Mouse (Mus musculus) G1E-ER4 (cell line): ENCODE data around the gene Bud13. TPM values are rescaled to one million over a fixed set of nuclear protein-coding genes. Genes with fewer than 3 reads are reported as not detected.

Experiments
- GATA1 ChIP-seq: IDR thresholded peaks from one replicate; pipeline ENCODE4 v1.8.0; 2012; ENCODE audit warnings: low read length, inconsistent platforms
- polyA plus RNA-seq: library from polyadenylated mRNA; stranded (reverse); fragments of >175 nt; gene quantifications from 2 replicates; pipeline ENCODE4 v1.2.3, GENCODE M21; 2012

Bud13 gene
- 18.0 and 23.5 TPM in 2 replicates for polyA plus RNA-seq

DNA sequence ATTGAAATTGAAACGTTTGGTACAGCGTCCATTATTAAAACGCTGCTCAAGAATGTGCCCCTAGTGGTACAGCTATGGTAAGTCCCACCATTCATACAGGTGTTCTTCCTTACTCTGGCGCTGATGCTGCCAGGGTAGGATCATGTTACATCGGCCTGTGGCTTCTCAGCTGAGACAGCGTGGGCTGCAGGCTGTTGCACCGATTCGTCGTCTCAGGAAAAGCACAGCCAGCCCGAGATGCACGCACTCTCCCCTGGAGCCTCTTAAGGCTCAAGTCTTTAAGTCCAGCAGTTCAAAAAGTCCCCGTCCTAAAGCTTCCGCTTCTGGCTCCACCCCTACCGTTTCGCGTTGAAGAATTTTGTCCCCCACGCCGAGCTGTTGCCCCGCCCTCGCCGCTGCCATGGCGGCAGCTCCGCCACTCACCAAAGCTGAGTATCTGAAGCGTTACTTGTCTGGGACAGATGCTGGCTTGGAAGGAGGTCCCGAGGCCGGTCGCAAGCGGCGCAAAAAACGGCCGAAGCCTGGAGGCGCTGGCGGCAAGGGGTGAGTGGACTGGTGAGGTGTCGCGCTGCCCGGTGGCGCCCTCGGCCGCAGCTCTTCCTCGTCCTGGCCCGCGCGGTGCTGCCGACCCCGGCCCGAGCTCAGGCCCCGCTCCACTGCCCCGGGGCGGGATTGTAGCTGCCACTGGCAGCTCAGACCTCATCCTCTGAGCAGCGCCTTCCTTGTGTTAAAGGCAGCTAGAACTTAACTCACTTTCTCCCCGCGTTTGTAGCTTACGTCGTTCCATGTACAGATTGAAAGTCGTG lies at the start of gene Bud13:
Gene Bud13 (plus strand): TSS at position 378 of the 806 bp plus-strand sequence.
- TF ChIP-seq GATA1, result no peak

DNA sequence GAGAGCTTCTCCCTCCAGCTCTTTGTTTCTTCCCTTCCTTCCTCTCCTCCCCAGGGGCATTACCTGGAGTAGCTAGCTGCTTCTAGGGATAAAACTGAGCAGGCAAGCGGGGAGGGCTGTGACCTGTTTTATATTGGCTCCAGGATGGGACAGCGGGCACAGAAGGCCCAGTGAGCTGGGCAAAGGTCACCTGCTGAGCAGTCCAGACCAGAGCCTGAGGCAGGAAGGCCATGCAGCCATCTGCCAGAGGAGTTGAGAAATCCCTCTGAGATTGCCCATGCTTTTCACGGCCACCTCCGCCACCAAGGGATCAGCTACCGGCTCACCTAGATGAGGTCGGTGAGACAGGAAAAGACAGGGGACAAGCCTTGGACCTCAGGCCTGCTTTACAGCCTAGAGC lies 47.6 kb upstream of the Bud13 start:
- TF ChIP-seq GATA1, result no peak

DNA sequence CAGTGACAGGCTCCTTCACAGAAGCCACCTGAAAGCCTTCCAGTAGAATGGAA lies 47.4 kb upstream of the Bud13 start, which contains the start of gene Apoc3:
Gene Apoc3 (minus strand): TSS at position 41 of the 53 bp plus-strand sequence.
- TF ChIP-seq GATA1, result no peak

DNA sequence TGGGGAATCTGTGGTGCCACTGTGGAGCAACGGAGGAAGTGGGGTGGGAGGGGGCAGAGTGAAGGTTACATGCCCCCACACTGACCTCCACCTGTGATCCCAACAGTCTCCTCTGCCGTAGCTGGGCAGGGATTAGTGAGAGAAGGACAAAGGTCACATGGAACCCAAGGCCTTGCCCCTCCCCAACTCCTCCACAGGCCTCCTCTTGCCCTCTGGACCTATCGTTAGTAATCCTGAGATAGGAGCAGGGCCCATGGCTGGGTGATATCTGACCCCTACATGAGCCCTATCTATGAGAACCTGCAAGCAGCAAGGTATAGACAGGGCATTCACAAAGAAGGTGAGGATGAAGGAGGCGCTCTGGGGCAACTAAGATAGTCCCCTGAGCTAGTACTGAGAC lies 47.2 kb upstream of the Bud13 start:
- no peak for TF ChIP-seq GATA1

DNA sequence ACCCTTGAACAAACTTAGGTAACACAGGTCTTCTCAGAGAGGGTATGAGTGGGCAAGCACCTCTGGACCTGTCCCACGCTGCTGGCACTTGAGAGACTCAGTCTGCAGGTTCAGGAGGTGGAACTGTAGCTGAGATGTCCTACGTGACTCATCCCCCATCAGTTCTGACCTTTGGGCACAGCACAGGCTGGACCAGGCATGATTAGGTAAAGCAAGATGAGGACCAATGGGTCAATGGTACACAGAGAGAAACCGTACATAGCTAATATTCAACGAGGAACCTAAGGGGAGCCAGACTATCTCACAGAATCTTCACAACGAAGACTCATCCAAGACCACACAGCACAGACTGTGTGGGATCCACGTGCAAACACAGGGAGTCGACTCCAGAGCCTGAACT lies 44.0 kb upstream of the Bud13 start:
- TF ChIP-seq GATA1, result no peak

DNA sequence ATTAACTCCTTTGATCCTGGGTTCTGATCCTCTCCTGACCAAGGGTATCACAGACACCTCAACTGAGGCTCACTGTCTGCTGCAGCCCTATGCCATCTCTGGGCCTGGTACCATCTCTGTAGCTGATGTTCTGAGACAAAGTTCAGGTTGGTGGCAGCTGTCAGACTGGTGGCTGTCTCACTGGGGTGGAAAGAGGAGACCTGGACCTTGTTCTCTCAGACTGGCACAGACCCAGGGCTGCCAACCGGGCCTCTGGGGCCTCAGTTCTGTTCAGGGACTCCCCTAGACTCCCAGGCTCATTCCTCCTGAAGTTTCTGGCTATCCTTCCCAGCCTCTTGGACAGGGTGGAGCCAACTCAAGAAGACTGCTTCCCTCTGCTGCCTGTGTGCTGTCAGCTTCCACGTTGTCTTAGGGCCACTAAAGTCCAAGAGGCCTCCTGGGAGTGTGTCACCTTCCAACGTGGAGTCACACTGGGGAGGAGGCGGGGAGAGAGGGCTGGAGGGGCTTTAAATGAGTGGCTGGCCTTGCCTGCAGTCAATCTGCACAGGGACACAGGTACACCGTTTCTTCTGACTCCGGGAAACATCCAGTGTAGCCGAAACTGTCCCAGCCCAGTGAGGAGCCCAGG lies 42.2 kb upstream of the Bud13 start, which contains the start of gene Apoa4:
Gene Apoa4 (plus strand): TSS at position 171 of the 628 bp plus-strand sequence.
- TF ChIP-seq GATA1, result no peak

DNA sequence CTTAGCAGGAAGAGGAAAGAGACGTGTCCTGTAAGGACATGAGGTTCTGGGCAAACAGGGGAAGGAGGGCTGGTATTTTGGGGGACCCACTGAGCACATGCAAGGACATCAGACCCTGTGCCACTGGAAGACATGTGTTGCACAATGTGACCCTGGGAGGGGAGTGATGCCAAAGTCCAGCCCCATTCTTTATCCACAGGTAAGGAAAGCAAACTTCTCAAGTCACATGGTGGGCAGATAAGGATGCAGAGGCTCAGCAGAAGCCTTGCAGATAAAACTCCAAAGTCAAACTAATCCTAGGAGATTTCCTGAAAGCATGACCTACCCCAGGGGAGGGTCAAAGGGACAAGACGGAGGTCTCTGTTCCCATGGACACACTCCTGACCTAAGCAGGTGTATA lies 41.0 kb upstream of the Bud13 start:
- no peak for TF ChIP-seq GATA1

DNA sequence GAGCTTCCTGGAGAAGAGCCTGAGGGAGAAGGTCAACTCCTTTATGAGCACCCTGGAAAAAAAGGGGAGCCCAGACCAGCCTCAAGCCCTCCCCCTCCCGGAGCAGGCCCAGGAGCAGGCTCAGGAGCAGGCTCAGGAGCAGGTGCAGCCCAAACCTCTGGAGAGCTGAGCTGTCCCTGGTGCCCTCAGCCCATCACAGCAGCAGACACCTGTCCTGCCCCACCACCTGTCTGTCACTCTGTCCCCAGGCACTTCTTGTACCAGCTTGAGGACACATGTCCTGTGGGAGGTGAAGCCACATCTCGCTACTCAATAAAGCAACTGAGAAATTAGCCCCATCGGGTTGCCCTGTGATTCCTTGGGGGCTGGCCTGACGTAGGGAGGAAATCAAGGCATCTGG lies 39.7 kb upstream of the Bud13 start:
- no peak for TF ChIP-seq GATA1

DNA sequence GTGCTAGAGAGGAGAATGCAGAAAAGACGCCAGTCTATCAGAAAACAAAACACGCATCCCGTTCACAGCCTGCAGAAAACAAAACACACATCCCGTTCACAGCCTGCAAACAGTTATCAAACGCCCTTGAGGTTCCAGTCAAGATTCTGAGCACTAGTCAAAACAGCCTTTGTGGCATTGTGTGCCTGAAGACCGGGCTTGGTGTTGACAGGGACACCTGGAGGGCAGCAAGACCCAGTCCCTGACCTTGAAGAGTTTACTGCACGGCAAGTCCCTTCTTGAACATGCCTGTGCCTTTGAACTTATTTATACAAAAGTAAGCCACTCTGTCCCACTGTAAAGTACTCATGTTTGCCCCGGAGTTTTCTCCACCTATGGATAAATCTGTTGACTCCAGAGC lies 39.2 kb upstream of the Bud13 start:
- TF ChIP-seq GATA1, result no peak

DNA sequence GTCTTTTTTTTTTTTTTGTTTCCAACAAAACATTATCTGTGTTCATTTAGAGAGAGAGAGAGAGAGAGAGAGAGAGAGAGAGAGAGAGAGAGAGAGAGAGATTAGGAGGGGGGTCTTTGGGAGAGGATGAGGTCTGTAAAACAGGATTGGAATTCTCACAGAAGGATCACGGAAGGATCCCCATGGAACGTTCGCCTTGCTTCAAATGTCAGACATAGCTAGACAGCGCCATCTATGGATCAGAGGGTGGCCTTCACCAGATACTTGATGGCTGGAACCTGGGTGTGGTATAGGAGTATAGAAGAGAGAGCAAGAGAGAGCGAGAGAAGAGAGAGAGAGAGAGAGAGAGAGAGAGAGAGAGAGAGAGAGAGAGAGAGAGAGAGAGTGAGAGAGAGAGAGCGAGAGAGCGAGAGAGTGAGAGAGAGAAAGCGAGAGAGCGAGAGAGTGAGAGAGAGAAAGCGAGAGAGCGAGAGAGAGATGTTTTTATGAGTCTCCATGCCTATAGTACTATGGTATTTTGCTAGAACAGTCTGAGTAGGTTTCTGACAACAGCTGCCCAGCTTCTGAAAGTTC lies 36.0 kb upstream of the Bud13 start:
- no peak for TF ChIP-seq GATA1

DNA sequence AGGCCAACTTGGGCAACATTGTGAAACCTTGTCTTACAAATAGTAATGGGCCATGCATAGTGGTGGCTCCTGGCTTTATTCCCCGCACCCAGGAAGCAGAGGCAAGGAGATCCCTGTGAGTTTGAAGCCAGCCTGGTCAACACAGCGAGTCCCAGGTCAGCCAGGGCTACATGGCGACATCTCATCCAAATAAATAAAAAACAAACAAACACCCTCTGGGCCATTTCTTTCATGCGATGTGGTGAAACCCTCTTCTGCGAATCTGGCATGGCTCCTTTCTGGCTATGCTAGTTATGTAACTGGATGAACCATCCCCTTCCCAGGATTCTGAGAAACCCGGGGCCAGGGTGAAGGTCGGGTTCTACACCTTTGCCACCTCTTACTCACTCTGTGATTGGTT lies 26.6 kb upstream of the Bud13 start:
- TF ChIP-seq GATA1, result no peak

DNA sequence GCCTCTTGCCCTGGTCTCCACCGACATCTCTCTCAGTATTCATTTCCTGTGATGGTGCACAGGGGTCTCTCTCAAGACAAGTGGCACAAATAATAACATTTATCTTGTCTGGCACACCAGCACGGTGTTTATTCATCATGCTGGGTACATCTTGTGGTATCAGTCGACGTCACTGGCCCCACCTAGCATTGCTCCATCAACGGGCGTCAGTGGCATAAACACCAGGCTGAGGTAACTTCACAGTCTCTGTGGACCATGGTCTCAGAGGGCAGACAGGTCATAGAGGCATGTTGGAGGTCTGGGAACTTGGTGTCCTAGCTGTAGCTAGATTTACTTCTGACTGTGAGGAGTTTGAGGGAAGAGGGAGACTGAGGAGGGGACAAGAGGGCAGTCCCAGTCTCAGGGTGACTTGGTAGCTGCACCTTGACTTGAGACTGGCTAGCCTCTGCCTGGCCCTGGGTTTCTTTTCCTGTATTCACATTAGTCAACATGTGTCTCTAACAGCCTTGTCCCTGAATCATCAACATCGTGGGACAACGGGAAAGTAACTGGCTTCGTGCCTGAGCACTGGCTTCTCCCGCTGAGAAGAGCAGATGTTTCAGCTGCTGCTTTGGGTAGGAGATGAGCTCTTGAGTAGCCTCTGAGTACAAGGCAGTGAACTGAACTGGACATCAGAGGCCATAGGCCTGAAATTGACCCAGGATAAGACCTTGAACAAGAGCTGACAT lies 26.0 kb upstream of the Bud13 start:
- TF ChIP-seq GATA1, result no peak

DNA sequence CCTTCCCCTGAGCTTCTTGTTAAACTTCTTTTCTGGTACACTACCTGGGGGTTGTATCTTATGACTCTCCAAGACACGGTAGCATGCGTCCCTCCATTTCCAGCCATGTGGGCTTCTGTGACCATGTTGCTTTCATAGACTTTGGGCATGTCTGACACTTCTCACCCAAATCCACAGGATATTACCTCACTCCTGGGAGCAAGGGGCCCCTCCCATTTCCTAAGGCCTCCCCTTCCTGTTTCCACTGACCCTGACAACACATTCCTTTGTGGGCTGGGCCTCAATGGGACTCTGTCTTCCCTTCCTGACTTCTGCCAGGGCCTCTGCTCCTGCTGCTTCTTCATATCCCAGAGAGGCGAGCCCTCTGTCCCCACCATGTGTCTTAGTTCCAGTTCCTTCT lies 25.3 kb upstream of the Bud13 start:
- no peak for TF ChIP-seq GATA1

DNA sequence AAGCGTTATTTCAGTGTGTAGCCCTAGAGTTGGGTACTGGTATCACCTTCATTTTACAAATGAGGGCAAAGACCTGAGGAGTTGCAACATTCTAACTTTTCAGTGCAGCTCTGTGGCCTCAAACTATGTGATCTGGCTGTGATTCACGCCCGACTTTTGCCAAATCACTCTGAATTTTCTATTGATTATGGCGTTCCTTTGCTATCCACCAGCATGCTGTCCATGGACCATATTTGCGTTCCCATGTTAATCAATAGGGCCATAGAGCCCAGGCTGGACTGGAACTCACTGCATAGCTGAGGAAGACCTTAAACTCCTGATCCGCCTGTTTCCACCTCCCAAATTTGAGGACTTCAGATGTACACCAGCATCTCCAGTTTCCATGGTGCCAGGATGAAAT lies 23.7 kb upstream of the Bud13 start:
- no peak for TF ChIP-seq GATA1

DNA sequence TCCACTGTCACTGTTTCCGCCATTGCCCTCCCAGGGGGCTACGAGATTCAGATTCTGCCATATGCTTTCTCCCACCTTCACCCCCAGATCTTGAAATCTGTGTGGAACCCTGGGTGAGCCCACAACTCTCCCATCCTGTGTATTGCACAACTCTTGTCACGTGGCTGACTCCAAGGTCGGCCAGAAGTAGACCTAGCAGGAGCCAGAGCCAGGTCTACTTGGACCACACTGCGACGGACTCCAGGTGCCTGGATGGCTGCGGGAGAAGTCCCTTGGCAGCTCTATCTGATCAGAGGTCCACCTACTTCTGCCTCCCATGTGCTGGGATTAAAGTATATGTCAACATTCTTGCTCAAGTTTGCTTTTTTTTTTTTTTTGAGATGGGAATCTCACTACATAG lies 21.7 kb upstream of the Bud13 start:
- TF ChIP-seq GATA1, result no peak

DNA sequence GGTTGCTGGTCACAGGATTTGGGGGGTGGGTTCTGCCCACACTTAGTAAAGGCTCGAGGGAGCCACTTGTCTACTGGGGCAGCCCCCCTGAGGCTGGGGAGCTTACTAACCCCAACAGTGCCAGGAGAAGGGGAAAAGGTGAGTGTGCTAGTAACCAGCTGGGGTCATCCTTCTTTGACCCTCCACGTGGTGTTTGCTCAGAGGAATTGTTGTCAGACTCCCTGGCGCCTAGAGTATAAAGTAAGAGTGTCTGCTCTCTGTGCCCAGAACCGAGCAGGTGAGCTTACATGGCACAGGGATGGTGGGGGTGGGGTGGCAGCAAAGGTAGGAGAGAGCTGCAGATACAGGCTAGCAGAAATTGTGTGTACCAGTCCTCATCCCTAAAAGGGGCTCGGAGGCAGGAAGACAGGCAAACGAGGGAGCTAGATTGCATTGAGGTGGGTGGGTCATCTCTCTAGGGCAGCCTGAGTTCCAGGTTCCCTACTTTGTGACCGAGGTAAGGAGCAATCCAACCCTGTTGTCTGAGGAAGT lies 14.4 kb upstream of the Bud13 start, which contains the start of gene Apoa5:
Gene Apoa5 (plus strand): TSS at position 291 of the 531 bp plus-strand sequence.
- TF ChIP-seq GATA1, result no peak
